Mouse (Mus musculus) liver, postnatal 0 days (tissue): ENCODE data around the gene Duox2. TPM values are rescaled to one million over a fixed set of nuclear protein-coding genes. Genes with fewer than 3 reads are reported as not detected.

ENCODE experiments used
- ATAC-seq: fragments of 200-750 bp; cut with Nextera tagmentation; 2 replicates; pipeline ENCODE4 v1.8.0; 2017; ENCODE audit warnings: mild to moderate bottlenecking, moderate library complexity
- DNase-seq: peaks from one replicate; pipeline ENCODE4 v3.0.0-alpha.2; 2016
- H3K27ac ChIP-seq: fragments of 300-500 bp; sonication (generic); 2 replicates; pipeline ENCODE4 v1.5.1; 2014; ENCODE audit warnings: antibody characterized with exemption, moderate library complexity, mild to moderate bottlenecking, low read depth
- H3K27me3 ChIP-seq: fragments of 300-500 bp; sonication (generic); 2 replicates; pipeline ENCODE4 v1.6.1; 2014; ENCODE audit warnings: low read length, control low read depth, mixed read lengths; ENCODE audit not compliant: insufficient read depth
- H3K36me3 ChIP-seq: fragments of 300-500 bp; sonication (generic); replicated peaks from 2 replicates; pipeline ENCODE4 v1.6.1; 2014; ENCODE audit warnings: mild to moderate bottlenecking, control low read depth, low read length, moderate library complexity, mixed read lengths; ENCODE audit not compliant: insufficient read depth
- H3K4me1 ChIP-seq: fragments of 300-500 bp; sonication (generic); 2 replicates; pipeline ENCODE4 v1.6.1; 2014; ENCODE audit warnings: antibody characterized with exemption, mild to moderate bottlenecking, control low read depth; ENCODE audit not compliant: insufficient read depth
- H3K4me2 ChIP-seq: fragments of 300-500 bp; sonication (generic); 2 replicates; pipeline ENCODE4 v1.6.1; 2014; ENCODE audit warnings: low read depth, mild to moderate bottlenecking, low read length, moderate library complexity, mixed read lengths
- H3K4me3 ChIP-seq: fragments of 300-500 bp; sonication (generic); 2 replicates; pipeline ENCODE4 v1.5.1; 2014; ENCODE audit warnings: low read depth, low read length
- H3K9ac ChIP-seq: fragments of 300-500 bp; sonication (generic); replicated peaks from 2 replicates; pipeline ENCODE4 v1.6.1; 2014; ENCODE audit warnings: mild to moderate bottlenecking, moderate library complexity
- H3K9me3 ChIP-seq: fragments of 300-500 bp; sonication (generic); 2 replicates; pipeline ENCODE4 v1.6.1; 2016; ENCODE audit warnings: mild to moderate bottlenecking, control low read depth, low read length, mixed read lengths
- CTCF ChIP-seq: sonication (generic); IDR thresholded peaks from 2 replicates; pipeline ENCODE4 v1.5.1; 2016; ENCODE audit warnings: antibody characterized with exemption, low read depth
- EP300 ChIP-seq: IDR thresholded peaks from 2 replicates; pipeline ENCODE4 v1.6.1; 2016; ENCODE audit warnings: antibody characterized with exemption, low read depth, mild to moderate bottlenecking
- WGBS: fragments of 180-500 bp; shearing (Covaris S2); extraction: QIAGEN DNeasy Blood & Tissue Kit; methylation state at CpG from one replicate; pipeline ENCODE4 v1.1.7; 2014; ENCODE audit not compliant: insufficient replicate concordance; 5-methylcytosine and 5-hydroxymethylcytosine counted together
- polyA plus RNA-seq: library from polyadenylated mRNA; unstranded; fragments of >200 nt; fragmentation: Nextera tagmentation; extraction: Ambion mirVana; gene quantifications from 2 replicates; pipeline ENCODE4 v1.2.1, GENCODE M21; 2015

The Duox2 gene
- polyA plus RNA-seq, 1 experiment from 2014 or later, result 0.02 TPM

- peaks cover 10% of the 10 kb centered on the region for H3K4me1 ChIP-seq
- H3K27me3 ChIP-seq, result no peaks in the 10 kb centered on the region
- H3K36me3 ChIP-seq, result peaks cover 32% of the 10 kb centered on the region
- 75% methylated on average over 10 of the region's 10 CpGs for WGBS
- H3K4me3 ChIP-seq, result no peak overlapping the region
- DNase-seq (no peak), ATAC-seq (no peak)
- H3K4me2 ChIP-seq, result no peak overlapping the region
- H3K9ac ChIP-seq, result no peak overlapping the region
- H3K27ac ChIP-seq, result no peak overlapping the region
- TF ChIP-seq EP300, result no peak
- no peak for TF ChIP-seq CTCF
- no peaks in the 10 kb centered on the region for H3K9me3 ChIP-seq
These were observed 50.5 kb downstream of the Duox2 start for GRCm38 (mm10) chr2:122247786-122248185.

DNA sequence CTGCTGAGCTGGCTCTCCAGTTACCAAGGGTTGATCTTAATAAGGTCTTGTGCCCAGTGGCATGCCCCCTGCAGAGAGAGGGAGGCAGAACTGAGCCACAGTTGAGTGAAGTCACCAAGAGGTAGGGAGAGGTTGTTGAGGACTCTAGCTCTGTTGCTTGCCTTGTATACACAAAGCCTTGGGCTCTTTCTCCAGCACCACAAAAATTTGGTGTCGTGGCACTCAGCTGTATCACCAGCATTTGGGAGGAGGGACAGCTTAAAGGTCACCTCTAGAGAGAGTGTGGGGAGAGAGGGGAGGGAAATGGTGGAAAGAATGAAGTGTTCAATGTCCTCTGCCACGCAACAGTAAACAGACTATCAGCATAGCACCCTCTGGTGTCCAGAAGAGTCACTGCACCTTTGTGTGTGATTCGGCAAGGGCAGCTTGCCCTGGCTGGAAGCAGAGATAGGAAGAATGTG lies 54.5 kb downstream of the Duox2 start:
- peak; percentile 67 for ATAC-seq
- no peak overlapping the region for H3K4me3 ChIP-seq
- no peak overlapping the region for H3K9ac ChIP-seq
- TF ChIP-seq EP300 (no peak), CTCF (peak; percentile 96)
- no peaks in the 10 kb centered on the region for H3K27me3 ChIP-seq
- H3K4me1 ChIP-seq, result peaks cover 12% of the 10 kb centered on the region
- H3K36me3 ChIP-seq, result peaks cover 16% of the 10 kb centered on the region
- DNase-seq, result peak; percentile 76
- H3K27ac ChIP-seq, result peak overlapping the region; percentile 80
- 9% methylated on average over 3 of the region's 3 CpGs for WGBS
- no peak overlapping the region for H3K4me2 ChIP-seq
- H3K9me3 ChIP-seq, result no peaks in the 10 kb centered on the region

DNA sequence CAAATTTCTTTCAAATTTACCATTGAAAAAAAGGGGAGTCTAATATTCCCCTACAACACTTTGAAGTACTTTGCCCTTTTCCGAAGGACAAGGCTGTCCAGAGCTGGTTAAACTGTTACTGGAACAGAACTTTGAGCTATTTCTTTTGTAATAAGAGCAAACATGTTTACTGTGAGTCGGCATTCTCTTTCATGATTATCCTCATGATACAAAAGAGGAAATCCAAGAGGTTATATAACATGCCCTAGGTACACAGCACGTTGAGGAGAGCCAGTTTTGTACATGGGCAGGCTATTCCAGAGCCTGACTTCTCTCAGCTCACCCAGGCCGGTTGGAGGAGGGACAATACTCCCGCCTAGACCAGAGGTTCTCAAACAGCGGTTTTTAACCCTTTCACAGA lies 56.3 kb downstream of the Duox2 start:
- H3K9ac ChIP-seq, result no peak overlapping the region
- TF ChIP-seq EP300, result peak; percentile 84; the same call in 1 of the 2 replicates
- TF ChIP-seq CTCF, result no peak
- H3K4me2 ChIP-seq, result no peak overlapping the region
- H3K27ac ChIP-seq, result peak overlapping the region; percentile 80
- no peaks in the 10 kb centered on the region for H3K27me3 ChIP-seq
- peak; percentile 81 for ATAC-seq
- no peak overlapping the region for H3K4me3 ChIP-seq
- H3K36me3 ChIP-seq, result 0 out of 2 replicates have a peak, but pooled peaks cover 10% of the 10 kb centered on the region
- H3K9me3 ChIP-seq, result no peaks in the 10 kb centered on the region
- 51% methylated on average over 6 of the region's 6 CpGs for WGBS
- no peak for DNase-seq
- H3K4me1 ChIP-seq, result peaks cover 14% of the 10 kb centered on the region

DNA sequence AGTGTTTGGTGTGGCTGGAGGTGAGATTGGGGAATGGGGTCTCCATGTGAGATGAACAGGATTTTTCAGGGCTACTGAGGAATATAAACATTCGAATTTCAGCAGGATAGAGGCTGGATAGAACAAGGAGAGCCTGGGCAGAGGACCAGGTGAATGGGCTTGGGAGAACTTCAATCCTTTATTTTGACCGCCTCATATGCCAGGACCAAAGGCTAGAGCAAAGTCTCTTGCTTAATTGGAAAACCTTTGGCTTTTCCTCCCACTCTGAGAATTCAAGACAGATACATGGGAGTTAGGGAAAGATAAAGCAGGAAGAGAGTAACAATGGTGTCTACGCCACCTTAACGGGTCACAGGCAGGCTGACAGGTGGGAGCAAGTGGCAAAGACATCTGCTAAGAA lies 57.0 kb downstream of the Duox2 start:
- H3K9ac ChIP-seq, result no peak overlapping the region
- 71% methylated on average over 4 of the region's 4 CpGs for WGBS
- TF ChIP-seq CTCF (no peak), EP300 (no peak)
- H3K27me3 ChIP-seq, result no peaks in the 10 kb centered on the region
- H3K4me2 ChIP-seq, result no peak overlapping the region
- no peaks in the 10 kb centered on the region for H3K9me3 ChIP-seq
- H3K36me3 ChIP-seq, result peaks cover 4% of the 10 kb centered on the region; the same call in 1 of the 2 replicates
- no peak overlapping the region for H3K4me3 ChIP-seq
- DNase-seq (no peak), ATAC-seq (no peak)
- peaks cover 17% of the 10 kb centered on the region for H3K4me1 ChIP-seq
- peak overlapping the region; percentile 80 for H3K27ac ChIP-seq

GRCm38 (mm10) chr2:122240735-122241134 lies 57.5 kb downstream of the Duox2 start:
- no peak for TF ChIP-seq CTCF
- no peak for TF ChIP-seq EP300
- H3K4me2 ChIP-seq, result no peak overlapping the region
- peaks cover 4% of the 10 kb centered on the region; the same call in 1 of the 2 replicates for H3K36me3 ChIP-seq
- H3K4me1 ChIP-seq, result peaks cover 21% of the 10 kb centered on the region
- H3K9me3 ChIP-seq, result no peaks in the 10 kb centered on the region
- H3K27me3 ChIP-seq, result no peaks in the 10 kb centered on the region
- H3K27ac ChIP-seq, result peak overlapping the region; percentile 80
- ATAC-seq (no peak), DNase-seq (no peak)
- no peak overlapping the region for H3K9ac ChIP-seq
- no peak overlapping the region for H3K4me3 ChIP-seq

- Histone ChIP-seq H3K36me3 (no peaks in the 10 kb centered on the region; the same call in 1 of the 2 replicates), H3K27me3 (no peaks in the 10 kb centered on the region), H3K4me3 (no peak overlapping the region), H3K4me1 (peaks cover 26% of the 10 kb centered on the region), H3K9me3 (no peaks in the 10 kb centered on the region), H3K4me2 (peak overlapping the region; percentile 90), H3K27ac (peak overlapping the region; percentile 90), H3K9ac (no peak overlapping the region)
- DNase-seq (no peak), ATAC-seq (peak; percentile 33)
- TF ChIP-seq CTCF (no peak), EP300 (0 out of 2 replicates have a peak, but pooled peaks have one; percentile 10)
- 77% methylated on average over 2 of the region's 2 CpGs for WGBS
These were observed 60.3 kb downstream of the Duox2 start for GRCm38 (mm10) chr2:122237891-122238470.
